Mouse (Mus musculus) urinary bladder, adult 18-20 months (tissue): ENCODE results near the gene Crkl.
"Not testable (repeated sequence)": the region's sequence is repeated elsewhere in the genome, so short reads cannot be mapped to it uniquely, and the experiment has no call there.

Experiments used
- DNase-seq, 2 experiments: peaks; one replicate each; pipeline ENCODE4 v3.0.0; 2022; ENCODE audit warnings: low spot score in 2 of 2, mixed read lengths in 2 of 2

The Crkl gene

DNA sequence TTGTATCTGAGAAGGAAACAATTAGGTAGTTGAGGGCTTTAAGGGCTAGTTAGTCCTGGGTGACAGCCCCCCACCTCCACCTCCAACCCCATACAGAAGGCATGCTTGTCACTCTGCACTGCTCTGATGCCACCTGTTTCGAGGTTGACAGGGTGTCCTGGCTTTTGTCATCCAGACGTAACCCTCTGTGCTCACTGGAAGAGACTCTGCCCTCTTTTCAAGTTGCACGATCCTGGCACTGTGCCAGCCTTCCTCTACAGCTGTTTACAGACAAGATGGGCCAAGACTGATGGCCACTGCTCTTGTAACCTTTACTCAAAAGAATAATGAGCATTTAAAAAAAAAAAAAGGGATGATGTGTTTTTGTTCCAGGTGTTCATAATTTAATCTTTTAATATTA is 34.7 kb downstream of the Crkl start:
- no peak for DNase-seq

DNA sequence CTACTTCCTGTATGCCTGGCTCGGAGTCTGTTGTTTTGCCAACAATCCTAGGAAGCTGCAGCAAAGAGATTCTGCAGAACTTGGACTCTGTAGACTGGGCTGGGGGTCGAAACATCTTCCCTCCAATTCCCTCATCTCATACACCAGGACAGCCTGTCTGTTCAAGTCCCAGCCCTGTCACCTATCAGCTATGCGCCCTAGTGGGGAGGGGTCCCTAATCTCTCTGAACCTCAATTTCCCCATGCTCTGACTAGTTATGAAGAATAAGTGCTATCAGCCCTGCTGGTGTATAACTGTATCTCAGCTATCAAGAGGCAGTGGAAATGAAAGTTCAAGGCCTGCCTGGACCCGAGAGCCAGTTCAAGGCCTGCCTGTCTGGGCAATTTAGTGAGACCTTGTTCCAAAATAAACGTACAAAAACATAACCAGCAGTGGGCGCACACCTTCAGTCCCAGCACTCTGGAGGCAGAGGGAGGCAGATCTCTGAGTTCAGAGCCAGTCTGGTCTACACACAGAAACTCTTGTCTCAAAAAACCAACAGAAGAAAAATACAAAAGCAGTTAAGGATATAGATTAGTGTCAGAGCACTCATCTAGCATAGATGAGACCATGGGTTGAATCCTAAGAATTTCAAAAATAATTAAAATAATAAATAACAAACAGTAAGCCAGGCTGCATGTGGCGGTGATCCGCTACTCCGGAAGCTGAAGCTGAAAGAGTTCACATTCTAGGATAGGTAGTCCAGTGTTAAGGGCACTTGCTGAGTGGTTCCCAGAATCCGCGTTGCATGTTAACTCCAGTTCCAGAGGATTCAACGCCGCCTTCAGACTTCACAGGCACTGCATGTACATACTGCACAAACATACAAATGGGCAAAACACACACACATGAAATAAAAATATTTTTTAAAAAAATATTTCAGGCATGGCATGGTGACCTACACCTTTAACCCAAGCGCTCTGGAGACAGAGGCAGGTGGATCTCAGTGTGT is 37.0 kb downstream of the Crkl start:
- DNase-seq: no peak

DNA sequence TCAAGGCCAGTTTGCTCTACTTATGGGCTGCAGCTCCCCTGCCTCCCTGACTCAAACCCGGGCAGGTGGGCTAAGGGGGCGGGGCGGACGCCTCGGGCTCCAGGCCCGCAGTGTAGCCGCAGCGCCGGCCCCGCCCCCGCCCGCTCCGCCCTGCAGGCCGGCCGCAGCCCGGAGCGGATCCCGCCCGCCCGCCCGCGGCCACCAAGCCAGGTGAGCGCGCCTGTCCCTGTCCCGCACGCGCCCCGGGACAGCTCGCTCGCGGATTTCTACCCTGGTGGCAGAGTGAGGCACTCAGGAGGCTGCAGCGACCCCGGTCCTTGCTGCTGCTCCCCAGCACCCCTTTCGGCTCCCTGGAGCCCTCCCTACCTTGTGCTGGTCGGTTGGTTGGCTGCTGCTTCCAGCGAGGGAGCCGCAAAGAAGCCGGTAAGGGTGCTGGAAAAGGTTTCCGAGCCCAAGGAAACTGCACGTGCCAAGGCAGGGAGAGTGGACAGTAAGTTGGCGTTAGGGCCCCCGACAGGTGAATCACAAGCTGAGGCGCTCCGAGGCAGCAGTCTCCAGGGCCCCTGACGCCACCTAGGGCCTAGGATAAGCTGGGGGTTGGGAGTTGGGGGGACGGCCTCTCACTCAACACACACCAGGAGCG is 37.8 kb downstream of the Crkl start, which contains the start of gene Aifm3:
Gene Aifm3 (plus strand): TSS at position 143 of the 643 bp plus-strand sequence.
- peak in 1 of 2 experiments; percentile 34 for DNase-seq

DNA sequence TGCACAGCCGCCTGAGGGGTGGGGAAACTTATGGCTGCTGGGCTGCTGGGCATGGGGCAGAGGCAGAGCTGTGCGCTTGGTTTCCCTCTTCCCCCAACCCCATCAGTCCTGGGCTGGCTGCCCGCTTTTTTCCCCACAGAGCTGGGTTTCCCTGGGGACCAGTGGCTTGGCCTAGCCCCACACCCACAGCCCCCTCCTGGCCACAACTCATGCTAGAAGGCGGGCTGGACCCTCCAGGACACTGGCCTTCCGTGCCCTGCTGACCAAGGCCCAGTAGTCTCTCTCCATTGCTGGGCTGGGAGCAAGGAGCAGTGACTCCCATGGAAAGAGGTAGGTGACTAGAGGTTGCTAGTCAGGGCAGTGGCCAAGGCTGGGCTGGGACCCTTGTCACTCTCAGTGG is 39.4 kb downstream of the Crkl start:
- DNase-seq: no peak

DNA sequence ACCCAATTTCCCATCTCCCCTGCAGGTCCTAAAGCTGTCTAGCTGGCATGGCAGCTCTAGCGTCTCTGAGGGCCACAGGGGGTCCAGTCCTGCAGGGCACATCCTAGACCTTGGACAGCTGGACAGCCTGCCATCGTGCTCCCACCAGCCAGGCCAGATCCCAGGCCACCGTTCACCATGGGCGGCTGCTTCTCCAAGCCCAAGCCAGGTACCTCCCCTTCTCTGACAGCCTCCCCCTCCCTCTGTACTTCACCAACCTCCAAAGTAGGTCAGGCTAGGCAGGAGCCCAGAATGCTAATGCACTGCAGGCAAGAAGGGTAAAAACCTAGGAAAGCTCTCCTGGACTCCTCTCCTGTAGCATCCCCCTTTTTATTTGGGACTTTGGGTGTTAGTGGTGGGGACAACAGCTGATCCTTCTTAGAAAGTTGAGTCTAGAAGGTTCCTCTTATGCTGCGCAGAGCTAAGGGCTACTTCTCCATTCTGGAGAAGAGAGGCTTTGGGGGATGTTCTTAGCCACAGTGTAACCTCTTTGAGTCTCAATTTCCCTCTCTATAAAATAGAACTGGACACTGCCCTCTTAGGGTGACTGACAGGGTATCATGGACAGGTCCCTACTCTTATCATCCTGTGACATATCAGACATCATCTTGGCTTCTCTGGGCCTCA is 40.2 kb downstream of the Crkl start:
- no peak for DNase-seq

DNA sequence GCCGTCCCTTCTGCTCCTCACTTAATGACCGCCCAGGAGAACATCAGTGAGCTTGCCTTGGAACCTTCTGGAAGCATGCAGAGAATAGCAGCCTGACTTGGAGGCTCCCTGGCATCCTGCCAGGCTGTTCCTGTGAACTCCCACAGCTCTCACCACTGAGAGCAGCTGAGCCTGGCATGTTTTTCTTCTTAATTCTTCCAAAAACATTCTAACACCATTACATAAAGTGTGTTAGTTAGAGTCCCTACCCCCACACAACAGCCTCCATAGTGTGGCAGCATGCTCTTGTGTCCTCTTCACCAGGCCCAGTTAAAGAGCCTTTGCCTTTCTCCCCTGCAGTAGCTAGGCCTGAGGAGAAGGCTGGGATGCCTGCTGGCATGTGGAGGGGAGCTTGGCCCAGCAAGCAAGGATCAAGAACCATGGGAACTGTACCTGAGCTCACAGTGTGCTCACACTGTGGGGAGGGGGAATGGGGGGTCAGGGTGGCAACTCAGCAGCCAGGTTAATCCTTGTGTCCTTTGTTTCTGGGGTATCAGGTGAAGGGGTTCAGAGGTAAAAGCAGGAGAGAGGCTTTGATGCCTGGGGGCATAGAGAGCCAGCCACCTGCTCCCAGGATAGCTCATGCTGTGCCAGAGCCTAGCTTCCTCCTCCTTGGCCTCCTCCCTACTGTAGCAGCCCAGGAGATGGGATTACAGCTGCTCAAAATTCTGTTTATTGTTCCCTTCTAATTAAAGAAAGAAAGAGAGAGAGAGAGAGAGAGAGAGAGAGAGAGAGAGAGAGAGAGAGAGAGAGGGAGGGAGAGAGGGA is 44.9 kb downstream of the Crkl start:
- DNase-seq: no peak

DNA sequence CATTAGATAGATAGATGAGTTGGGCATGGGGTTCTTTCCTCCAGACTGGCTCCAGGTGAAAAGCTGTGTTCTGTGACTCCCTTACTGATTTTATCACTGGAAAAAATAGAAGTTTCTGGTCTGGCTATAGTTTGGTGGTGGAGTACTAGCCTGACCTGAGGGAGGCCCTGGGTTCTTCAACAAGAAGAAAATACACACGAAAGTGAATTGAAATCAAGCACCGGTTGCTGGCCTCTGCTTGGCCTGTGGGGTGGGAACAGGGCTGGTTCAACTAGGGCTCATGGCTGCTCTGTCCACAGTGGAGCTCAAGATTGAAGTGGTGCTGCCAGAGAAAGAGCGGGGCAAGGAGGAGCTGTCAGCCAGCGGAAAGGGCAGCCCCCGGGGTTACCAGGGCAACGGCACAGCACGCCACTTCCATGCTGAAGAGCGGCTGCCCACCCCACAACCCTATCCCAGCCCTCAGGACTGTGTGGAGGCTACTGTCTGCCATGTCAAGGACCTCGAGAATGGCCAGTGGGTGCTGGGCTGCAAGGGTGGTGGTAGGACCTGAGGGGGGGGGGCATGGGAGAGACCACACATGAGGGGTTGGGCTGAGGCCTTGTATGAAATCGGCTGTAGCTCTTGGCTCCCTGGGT is 47.6 kb downstream of the Crkl start:
- DNase-seq: no peak

DNA sequence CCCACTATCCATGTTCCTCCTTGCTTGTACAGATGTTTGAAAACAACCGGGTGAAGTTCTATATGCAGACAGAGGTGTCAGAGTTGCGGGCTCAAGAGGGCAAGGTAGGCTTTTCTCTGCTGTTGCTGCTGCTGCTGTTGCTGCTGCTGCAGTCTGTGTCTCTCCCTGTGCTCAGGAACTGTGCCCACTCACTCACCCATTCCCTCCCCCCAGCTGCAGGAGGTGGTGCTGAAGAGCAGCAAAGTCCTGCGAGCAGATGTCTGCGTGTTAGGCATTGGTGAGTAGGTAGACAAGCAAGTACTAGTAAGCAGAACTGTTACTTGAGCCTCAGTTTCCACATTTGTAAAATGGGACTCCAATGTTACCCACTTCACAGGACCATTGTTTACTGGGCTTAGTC is 50.9 kb downstream of the Crkl start:
- no peak for DNase-seq

DNA sequence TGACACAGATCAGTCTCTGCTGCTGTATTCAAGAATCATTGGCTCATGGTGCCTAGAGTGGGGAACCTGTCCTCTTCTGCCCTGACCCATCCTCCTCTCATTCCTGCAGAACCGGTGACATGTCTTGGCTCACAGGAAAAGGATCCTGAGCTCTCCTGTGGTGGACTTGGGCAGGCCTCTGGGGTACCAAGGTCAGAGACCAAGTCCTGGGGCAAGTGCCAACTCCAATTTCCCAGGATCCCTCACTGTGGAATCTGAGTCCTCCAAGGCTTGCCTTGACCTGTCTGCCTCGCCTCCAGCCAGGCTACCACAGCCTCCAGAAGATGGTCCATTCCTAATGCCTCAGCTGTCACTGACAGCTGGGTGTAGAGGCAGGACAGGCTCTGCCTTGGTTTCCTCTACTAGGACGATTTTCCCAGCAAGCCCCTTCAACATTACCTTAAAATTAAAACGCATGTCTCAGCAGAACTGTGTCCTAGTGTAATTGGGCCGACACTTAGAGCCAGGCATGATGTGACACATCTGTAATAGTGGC is 55.3 kb downstream of the Crkl start:
- no peak for DNase-seq

DNA sequence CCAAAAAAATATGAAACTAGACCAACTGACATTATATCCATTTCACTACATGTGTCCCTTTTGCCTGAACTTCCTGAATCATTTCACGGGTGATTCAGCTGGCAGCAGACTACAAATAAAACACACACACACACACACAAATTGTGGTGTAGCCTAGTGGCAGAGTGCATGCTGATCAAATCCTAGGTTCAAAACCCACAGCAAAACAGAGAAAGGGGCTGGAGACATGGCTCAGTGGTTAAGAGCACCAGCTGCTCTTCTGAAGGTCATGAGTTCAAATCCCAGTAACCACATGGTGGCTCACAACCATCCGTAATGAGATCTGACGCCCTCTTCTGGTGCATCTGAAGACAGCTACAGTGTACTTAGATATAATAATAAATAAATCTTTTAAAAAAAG is 56.2 kb downstream of the Crkl start:
- DNase-seq: not testable (repeated sequence)

DNA sequence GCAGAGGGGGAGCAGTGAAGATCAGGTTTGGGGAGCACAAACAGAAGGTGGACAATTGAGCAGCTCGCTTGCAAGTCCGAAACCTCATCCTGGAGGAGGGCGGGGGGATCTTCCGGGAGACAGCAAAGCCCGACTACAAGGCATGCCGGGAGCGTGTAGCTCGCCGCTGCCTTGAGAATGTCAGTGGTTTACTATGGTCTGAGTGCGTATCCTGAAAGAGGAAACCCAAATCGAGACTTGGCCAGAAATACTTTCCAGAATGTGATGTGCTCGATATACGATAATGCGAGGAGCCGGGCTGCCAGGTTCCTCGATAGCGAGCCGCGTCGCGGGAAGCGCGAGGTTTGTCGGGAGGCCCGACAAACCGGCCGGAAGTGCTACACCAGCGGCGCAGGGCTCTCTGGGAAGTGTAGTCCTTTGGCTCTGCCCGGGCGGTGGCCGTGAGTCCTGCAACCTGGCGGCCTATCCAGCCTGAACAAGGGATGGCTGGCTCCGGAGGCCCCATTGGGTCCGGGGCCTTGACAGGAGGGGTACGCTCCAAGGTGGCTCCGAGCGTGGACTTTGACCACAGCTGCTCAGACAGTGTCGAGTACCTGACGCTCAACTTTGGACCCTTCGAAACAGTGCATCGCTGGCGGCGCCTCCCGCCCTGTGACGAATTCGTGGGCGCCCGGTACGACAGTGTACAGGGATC is 56.9 kb downstream of the Crkl start, which contains the start of gene Lztr1:
Gene Lztr1 (plus strand): TSS at position 143 of the 694 bp plus-strand sequence.
- DNase-seq: peak; percentile 78 to 96

DNA sequence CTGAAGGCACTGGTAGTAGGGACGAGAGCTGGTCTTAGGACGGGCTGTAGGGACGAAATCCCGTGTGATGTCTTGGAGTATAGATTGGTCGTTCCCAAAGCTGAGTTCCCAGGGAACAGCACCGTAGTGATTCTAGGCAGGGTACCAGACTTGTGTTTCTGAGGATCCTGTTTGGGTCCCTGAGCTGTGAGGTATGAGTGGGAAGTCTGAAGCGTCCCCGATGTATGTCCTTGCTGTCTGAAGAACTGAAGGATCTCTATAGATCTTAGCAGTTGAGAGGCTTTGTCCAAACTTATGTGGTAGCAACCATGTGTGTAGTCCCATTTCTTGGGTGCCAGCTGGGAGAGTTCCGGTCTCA is 57.4 kb downstream of the Crkl start:
- DNase-seq: no peak

DNA sequence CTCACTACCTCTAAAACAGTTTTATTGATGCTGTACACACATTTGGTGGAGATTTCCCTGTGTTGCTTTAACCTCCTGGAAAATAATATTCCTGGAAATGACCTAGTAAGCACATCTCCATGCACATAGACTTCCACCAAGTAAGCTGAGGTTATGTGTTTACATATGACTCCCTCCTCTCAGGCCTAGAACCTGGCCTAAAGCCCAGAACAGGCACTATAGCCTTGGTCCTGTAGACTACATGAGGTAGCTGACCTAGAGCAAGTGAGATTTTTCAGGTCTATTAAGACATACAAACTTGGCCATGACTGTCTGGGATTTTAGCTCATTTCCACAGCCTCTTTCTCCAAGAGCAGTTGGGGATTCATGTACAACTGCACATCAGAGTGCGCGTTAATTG is 58.4 kb downstream of the Crkl start:
- DNase-seq: no peak

DNA sequence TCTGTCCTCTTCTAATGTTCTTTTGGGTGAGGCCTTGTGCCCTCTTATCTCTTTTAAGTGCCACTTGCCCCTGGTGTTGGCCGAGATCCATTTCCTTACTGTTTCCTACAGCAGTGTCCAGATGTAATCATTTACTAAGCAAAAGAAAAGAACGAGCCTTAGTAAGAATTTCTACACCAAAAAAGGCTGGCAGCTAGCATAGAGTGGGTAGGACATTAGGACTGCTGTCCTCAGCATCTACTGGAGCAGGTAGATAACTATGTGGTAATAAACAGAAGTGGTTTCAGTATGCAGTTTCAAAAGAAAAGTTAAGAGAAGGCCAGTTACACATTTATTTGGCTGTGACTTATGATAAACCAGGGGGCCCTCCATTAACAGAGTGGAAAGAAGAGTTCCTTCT is 58.9 kb downstream of the Crkl start:
- DNase-seq: no peak

DNA sequence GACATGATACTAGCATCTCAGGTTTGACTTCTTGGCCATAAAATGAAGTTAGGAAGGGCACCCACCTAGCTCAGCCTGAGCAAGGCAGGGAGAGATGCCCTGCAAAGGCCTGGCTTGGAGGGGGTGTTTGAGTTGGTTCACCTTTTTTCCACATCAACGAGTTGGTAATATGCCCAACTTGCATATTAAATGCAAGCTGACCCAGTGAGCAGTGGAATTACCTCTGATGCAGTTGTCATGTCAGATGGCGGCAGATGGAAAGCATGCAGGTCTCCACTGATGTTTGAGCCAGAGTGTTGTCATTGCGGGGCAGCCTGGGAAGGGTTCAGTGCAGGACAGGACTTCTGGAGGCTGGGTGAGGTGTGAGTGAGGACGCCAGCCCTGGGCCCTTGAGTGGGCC is 59.6 kb downstream of the Crkl start:
- DNase-seq: no peak

DNA sequence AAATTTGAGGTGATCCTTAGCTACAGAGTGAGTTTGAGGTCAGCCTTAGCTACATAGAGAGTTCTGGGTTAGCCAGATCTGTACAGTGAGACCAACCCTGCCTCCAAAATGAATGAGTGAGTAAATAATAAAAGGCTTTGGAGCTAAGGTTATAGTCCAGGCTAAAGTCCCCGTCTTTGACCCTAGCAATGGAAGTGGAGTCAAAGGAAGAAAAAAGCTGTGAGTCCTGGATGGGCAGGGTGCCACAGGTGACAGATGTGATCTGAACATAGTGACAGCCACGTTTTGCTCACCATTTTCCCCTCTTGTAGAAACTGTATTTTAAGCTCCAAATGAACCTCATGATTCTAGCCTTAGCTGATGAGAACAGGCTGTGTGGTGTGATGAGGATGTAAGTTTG is 67.1 kb downstream of the Crkl start:
- no peak for DNase-seq

DNA sequence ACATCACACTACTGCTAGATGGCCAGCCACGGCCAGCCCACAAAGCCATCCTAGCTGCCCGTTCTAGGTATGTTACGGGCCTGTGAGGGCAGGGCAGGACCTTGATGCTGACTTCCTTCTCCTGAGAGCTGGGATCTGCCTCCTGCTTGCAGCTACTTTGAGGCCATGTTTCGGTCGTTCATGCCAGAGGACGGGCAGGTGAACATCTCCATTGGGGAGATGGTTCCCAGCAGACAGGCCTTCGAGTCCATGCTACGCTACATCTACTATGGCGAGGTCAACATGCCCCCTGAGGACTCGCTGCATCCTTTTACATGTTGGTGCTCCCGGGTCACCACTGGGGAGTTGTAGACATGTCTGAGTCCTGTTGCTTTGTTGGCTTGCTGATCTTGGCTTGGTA is 72.4 kb downstream of the Crkl start:
- DNase-seq: no peak

DNA sequence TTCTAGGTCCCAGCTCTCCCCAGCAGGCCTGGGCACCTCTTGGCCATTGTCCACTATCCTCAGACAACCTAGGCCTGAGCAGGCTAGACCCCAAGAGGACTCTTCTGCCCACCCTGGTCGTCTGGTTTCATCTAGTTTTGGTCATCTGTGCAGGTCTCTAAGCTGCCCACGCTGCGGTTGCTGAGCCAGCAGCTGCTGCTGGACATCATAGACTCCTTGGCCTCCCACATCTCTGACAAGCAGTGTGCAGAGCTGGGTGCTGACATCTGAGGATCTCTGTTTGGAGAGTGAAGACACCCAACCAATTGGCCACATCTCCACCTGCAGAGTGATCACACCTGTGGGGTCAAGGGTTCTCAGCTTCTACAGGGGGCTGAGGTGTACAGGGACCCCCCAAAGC is 73.7 kb downstream of the Crkl start:
- DNase-seq: no peak

DNA sequence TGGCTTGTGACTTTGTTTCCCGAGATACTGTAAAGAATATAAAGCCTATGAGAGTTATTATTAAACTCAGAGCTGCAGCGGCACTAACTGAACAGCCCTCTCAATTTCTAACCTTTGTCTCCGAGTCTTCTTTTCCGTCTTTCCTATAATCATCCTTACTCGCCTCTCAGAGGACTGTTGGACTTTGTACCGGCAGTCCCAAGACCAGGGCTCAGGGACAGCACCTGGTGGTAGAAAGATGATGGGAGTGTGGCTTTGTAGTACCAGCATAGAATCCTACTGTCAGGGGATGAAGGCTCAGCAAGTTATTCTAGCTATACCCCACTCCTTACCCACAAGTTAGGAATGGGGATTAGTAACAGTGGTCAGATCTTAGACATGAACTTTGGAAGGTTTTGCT is 74.4 kb downstream of the Crkl start:
- no peak for DNase-seq

DNA sequence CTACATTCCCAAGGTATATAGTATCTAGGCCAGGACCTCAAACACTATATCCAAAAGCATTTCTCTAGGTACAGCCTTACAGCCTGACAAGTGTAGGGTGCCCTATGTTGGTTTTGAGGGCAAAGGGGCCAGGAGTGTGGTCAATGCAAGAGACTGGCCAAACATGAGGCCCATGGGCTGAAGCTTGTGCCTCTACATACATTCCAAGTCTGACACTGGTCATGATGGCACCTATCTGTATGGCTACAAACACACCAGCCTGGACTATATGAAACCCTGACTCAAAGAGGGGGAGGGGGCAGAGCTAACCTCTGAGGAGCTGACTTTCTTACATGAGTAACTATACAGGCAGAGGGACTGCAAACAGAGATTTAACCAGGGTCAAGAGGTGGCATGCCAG is 75.8 kb downstream of the Crkl start:
- DNase-seq: no peak
